Mouse (Mus musculus): ENCODE measurements at regions not wholly inside any gene's neighbourhood (a gene's known extent, or its start where the extent isn't known, plus 50 kb on each side); places are given as distances from the start of the nearest gene placed in this dataset.
A peak's percentile ranks its signal among the peaks of the same experiment; 100 is the strongest.

- DNase-seq (ENCODE audit: low spot score), result no peak
Observed at GRCm38 (mm10) chr5:95864252-95864651, 88.5 kb downstream of the E330014E10Rik start.

- no peak for DNase-seq (ENCODE audit: low spot score)
Observed at GRCm38 (mm10) chr5:95864725-95865492, 89.1 kb downstream of the E330014E10Rik start.

- DNase-seq (ENCODE audit: low spot score), result no peak
Observed at GRCm38 (mm10) chr5:95865516-95865915, 89.7 kb downstream of the E330014E10Rik start.

- DNase-seq (ENCODE audit: low spot score), result no peak
Observed at GRCm38 (mm10) chr5:95866848-95867495, 89.8 kb upstream of the Cxcl13 start.

DNA sequence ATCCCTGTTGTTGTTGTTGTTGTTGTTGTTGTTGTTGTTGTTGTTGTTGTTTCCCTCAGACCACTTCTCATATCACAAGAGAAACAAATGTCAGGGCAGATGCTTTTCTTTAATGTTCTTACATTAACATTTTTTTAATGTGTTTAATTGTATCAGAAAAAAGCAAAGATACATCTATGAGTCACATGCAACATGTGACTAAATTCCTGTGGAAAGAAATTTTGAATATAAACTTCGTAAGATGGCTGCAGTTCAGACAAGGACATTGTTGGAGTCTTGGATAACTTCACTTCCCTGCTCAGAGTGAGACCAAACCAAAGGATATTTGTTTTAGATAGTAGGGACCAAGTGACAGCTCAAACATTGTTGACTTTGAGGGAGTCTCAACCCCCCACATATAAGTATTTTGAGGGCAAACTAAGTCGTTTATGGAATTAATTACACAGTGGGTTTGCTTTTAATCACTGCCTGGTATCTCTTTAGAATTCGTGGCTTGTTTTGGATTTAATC, 86.4 kb upstream of the Cxcl13 start:
- no peak for DNase-seq (ENCODE audit: low spot score)

- DNase-seq (ENCODE audit: low spot score), result no peak
Observed at GRCm38 (mm10) chr5:95874969-95875368, 81.8 kb upstream of the Cxcl13 start.

GRCm38 (mm10) chr5:95880914-95881313, 75.8 kb upstream of the Cxcl13 start:
- DNase-seq (ENCODE audit: low spot score), result peak; percentile 75

All from layer of hippocampus, adult 11-12 months (tissue).